Mouse (Mus musculus): ENCODE results near the gene Pet100. TPM values are rescaled to one million over a fixed set of nuclear protein-coding genes. Genes with fewer than 3 reads are reported as not detected.

The Pet100 gene
- polyA plus RNA-seq, 1 experiment from 2014 or later = 76.2 TPM

DNA sequence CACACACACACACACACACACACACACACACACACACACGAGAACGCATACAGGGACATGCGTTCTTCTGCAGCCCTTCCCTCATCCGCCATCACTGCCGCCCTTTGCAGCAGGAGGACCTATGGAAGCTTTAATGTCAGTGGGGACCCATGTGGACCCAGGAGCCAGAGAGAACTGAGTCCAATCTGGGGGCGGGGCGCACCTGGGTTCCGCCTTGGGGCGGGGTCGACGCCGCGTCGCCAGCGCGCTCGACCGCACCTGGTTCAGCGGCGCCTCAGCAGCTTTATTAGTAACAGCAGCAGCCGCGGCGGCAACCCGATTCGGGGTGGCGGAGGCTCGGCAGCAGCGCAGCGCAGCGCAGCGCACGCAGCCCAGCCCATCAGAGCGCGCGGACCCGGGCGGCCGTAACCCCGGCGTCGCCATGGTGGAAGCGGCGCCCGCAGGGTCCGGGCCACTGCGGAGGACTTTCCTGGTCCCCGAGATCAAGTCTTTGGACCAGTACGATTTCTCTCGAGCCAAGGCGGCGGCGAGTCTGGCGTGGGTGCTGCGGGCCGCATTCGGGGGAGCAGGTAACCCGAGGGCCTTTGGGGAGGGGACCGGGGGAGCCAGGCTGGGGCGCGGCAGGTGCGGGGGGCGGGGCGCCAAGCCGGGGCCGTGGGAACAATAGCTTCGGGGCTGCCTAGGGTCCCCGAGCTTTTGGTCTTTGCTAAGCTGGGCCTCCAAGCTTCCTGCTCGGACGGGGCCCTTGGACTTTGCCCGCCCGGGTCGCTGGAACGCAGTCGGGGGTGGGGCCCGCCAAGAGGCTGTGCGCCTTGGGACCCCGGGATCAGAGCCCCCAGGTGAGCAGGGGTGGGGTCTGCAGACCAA lies 33.7 kb upstream of the Pet100 start:
- Histone ChIP-seq H3K4me3 (ENCODE audit: low read depth, low read length) (peak overlapping the region; percentile 70), H3K9ac (ENCODE audit: low read depth, low read length) (peak overlapping the region; percentile 72), H3K27me3 (ENCODE audit: control insufficient read depth, insufficient read depth, low read depth, low read length) (peaks cover 2% of the 10 kb centered on the region; the same call in 1 of the 2 replicates), H3K27ac (ENCODE audit: low read length) (peak overlapping the region; percentile 74), H3K36me3 (ENCODE audit: control insufficient read depth, insufficient read depth) (no peaks in the 10 kb centered on the region), H3K9me3 (replicated peaks; ENCODE audit: control insufficient read depth, low read length) (no peaks in the 10 kb centered on the region), H3K4me2 (ENCODE audit: low read depth, low read length) (peak overlapping the region; percentile 87), H3K4me1 (ENCODE audit: control insufficient read depth, low read depth, low read length) (peaks cover 19% of the 10 kb centered on the region)
- peak; percentile 74 for ATAC-seq (ENCODE audit: low read depth)
- WGBS (ENCODE audit: insufficient replicate concordance) = under 1% methylated on average over 68 of the region's 77 CpGs

- no peak overlapping the region; the same call in 1 of the 2 replicates for H3K27ac ChIP-seq (ENCODE audit: low read length)
- H3K9ac ChIP-seq (ENCODE audit: low read depth, low read length) = peak overlapping the region; percentile 72
- H3K36me3 ChIP-seq (ENCODE audit: control insufficient read depth, insufficient read depth) = no peaks in the 10 kb centered on the region
- WGBS (ENCODE audit: insufficient replicate concordance) = 15% methylated on average over 11 of the region's 11 CpGs
- H3K4me2 ChIP-seq (ENCODE audit: low read depth, low read length) = peak overlapping the region; percentile 87
- H3K4me1 ChIP-seq (ENCODE audit: control insufficient read depth, low read depth, low read length) = peaks cover 19% of the 10 kb centered on the region
- peak; percentile 11; the same call in 1 of the 2 replicates for ATAC-seq (ENCODE audit: low read depth)
- H3K4me3 ChIP-seq (ENCODE audit: low read depth, low read length) = peak overlapping the region; percentile 70
- H3K9me3 ChIP-seq (replicated peaks; ENCODE audit: control insufficient read depth, low read length) = no peaks in the 10 kb centered on the region
- H3K27me3 ChIP-seq (ENCODE audit: control insufficient read depth, insufficient read depth, low read depth, low read length) = peaks cover 2% of the 10 kb centered on the region; the same call in 1 of the 2 replicates
These were observed 33.1 kb upstream of the Pet100 start for GRCm38 (mm10) chr8:3588258-3588633.

- no peak for ATAC-seq (ENCODE audit: low read depth)
- 45% methylated on average over 3 of the region's 3 CpGs for WGBS (ENCODE audit: insufficient replicate concordance)
These were observed 27.9 kb upstream of the Pet100 start for GRCm38 (mm10) chr8:3593470-3593869.

DNA sequence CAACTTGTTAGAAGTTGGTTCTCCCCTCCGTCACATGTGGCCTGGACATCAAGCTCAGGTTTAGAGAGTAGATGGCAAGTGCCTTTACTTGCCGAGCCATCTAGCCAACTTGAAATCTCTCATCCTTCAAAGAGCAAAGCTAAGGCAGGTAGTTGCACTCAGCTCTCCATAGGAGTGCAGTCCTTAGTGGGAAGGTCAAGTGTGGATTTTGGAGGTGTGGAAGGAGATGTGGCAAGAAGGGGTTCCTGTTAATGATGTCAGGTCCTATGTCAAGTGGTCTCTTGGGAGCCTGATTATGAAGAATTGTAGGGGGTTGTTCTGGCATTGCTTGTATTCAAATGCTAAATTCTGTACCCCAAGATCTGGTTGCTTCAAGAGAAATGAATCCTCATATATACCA lies 26.9 kb upstream of the Pet100 start:
- H3K4me1 ChIP-seq (ENCODE audit: control insufficient read depth, low read depth, low read length) = no peaks in the 10 kb centered on the region
- no peaks in the 10 kb centered on the region for H3K9me3 ChIP-seq (replicated peaks; ENCODE audit: control insufficient read depth, low read length)
- WGBS (ENCODE audit: insufficient replicate concordance) = 65% methylated on average over 2 of the region's 2 CpGs
- H3K27me3 ChIP-seq (ENCODE audit: control insufficient read depth, insufficient read depth, low read depth, low read length) = no peaks in the 10 kb centered on the region
- H3K36me3 ChIP-seq (ENCODE audit: control insufficient read depth, insufficient read depth) = no peaks in the 10 kb centered on the region
- no peak overlapping the region for H3K4me3 ChIP-seq (ENCODE audit: low read depth, low read length)
- no peak overlapping the region for H3K9ac ChIP-seq (ENCODE audit: low read depth, low read length)
- no peak overlapping the region for H3K27ac ChIP-seq (ENCODE audit: low read length)
- H3K4me2 ChIP-seq (ENCODE audit: low read depth, low read length) = no peak overlapping the region
- ATAC-seq (ENCODE audit: low read depth) = no peak

More at GRCm38 (mm10) chr8:3593470-3593869, 27.9 kb upstream of the Pet100 start:
- Histone ChIP-seq H3K4me2 (ENCODE audit: low read depth, low read length) (no peak overlapping the region), H3K36me3 (ENCODE audit: control insufficient read depth, insufficient read depth) (no peaks in the 10 kb centered on the region), H3K27me3 (ENCODE audit: control insufficient read depth, insufficient read depth, low read depth, low read length) (no peaks in the 10 kb centered on the region), H3K9ac (ENCODE audit: low read depth, low read length) (no peak overlapping the region), H3K4me1 (ENCODE audit: control insufficient read depth, low read depth, low read length) (no peaks in the 10 kb centered on the region), H3K4me3 (ENCODE audit: low read depth, low read length) (no peak overlapping the region), H3K27ac (ENCODE audit: low read length) (no peak overlapping the region), H3K9me3 (replicated peaks; ENCODE audit: control insufficient read depth, low read length) (no peaks in the 10 kb centered on the region)

- WGBS (ENCODE audit: insufficient replicate concordance) = 68% methylated on average over 3 of the region's 3 CpGs
- H3K27ac ChIP-seq (ENCODE audit: low read length) = no peak overlapping the region
- H3K4me3 ChIP-seq (ENCODE audit: low read depth, low read length) = no peak overlapping the region
- H3K27me3 ChIP-seq (ENCODE audit: control insufficient read depth, insufficient read depth, low read depth, low read length) = no peaks in the 10 kb centered on the region
- H3K9me3 ChIP-seq (replicated peaks; ENCODE audit: control insufficient read depth, low read length) = no peaks in the 10 kb centered on the region
- H3K4me1 ChIP-seq (ENCODE audit: control insufficient read depth, low read depth, low read length) = no peaks in the 10 kb centered on the region
- H3K36me3 ChIP-seq (ENCODE audit: control insufficient read depth, insufficient read depth) = no peaks in the 10 kb centered on the region
- H3K4me2 ChIP-seq (ENCODE audit: low read depth, low read length) = no peak overlapping the region
- ATAC-seq (ENCODE audit: low read depth) = no peak
- H3K9ac ChIP-seq (ENCODE audit: low read depth, low read length) = no peak overlapping the region
These were observed 23.3 kb upstream of the Pet100 start for GRCm38 (mm10) chr8:3598054-3598453.

DNA sequence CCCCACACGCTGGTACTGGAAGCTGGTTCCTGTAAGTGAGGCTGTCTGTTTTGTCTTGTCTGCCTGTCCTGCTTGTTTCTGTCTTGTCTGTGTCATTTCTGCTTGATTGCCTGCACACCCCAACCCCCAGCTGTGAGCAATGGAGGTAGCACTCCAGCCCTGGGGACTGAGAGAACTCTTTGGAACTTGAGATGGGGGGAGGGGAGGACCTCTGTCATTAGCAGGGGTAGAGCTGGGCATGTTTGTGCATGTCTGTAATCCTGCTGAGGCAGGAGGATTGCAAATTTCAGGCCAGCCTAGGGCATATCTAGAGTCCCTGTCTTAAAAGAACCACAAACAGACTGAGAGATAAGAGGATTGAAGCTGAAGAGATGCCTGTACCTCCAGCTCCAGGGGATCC lies 22.1 kb upstream of the Pet100 start:
- Histone ChIP-seq H3K4me3 (ENCODE audit: low read depth, low read length) (no peak overlapping the region), H3K27me3 (ENCODE audit: control insufficient read depth, insufficient read depth, low read depth, low read length) (no peaks in the 10 kb centered on the region), H3K9ac (ENCODE audit: low read depth, low read length) (no peak overlapping the region), H3K4me1 (ENCODE audit: control insufficient read depth, low read depth, low read length) (no peaks in the 10 kb centered on the region), H3K36me3 (ENCODE audit: control insufficient read depth, insufficient read depth) (no peaks in the 10 kb centered on the region), H3K27ac (ENCODE audit: low read length) (no peak overlapping the region), H3K4me2 (ENCODE audit: low read depth, low read length) (no peak overlapping the region), H3K9me3 (replicated peaks; ENCODE audit: control insufficient read depth, low read length) (no peaks in the 10 kb centered on the region)
- 56% methylated on average over 1 of the region's 1 CpGs for WGBS (ENCODE audit: insufficient replicate concordance)
- ATAC-seq (ENCODE audit: low read depth) = no peak

- no peaks in the 10 kb centered on the region for H3K9me3 ChIP-seq (replicated peaks; ENCODE audit: control insufficient read depth, low read length)
- H3K4me2 ChIP-seq (ENCODE audit: low read depth, low read length) = no peak overlapping the region
- WGBS (ENCODE audit: insufficient replicate concordance) = 79% methylated on average over 6 of the region's 6 CpGs
- H3K4me1 ChIP-seq (ENCODE audit: control insufficient read depth, low read depth, low read length) = no peaks in the 10 kb centered on the region
- no peak for ATAC-seq (ENCODE audit: low read depth)
- H3K27me3 ChIP-seq (ENCODE audit: control insufficient read depth, insufficient read depth, low read depth, low read length) = no peaks in the 10 kb centered on the region
- H3K9ac ChIP-seq (ENCODE audit: low read depth, low read length) = no peak overlapping the region
- H3K4me3 ChIP-seq (ENCODE audit: low read depth, low read length) = no peak overlapping the region
- H3K36me3 ChIP-seq (ENCODE audit: control insufficient read depth, insufficient read depth) = no peaks in the 10 kb centered on the region
- H3K27ac ChIP-seq (ENCODE audit: low read length) = no peak overlapping the region
These were observed 20.9 kb upstream of the Pet100 start for GRCm38 (mm10) chr8:3600401-3600800.

DNA sequence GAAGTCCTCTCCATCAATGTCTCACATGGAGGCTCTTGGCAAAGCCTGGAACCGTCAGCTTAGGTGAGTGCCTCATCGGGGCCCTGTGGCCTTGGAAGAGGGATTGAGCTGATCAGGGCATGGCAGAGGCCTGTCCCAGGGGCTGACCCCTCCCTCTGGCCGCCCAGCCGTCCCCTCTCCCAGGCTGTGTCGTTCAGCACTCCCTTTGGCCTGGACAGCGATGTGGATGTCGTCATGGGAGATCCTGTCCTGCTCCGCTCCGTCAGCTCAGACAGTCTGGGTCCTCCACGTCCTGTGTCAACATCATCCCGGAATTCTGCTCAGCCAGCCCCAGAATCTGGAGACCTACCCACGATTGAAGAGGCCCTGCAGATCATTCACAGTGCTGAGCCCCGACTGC lies 17.9 kb upstream of the Pet100 start:
- Histone ChIP-seq H3K9me3 (replicated peaks; ENCODE audit: control insufficient read depth, low read length) (no peaks in the 10 kb centered on the region), H3K27ac (ENCODE audit: low read length) (no peak overlapping the region), H3K4me2 (ENCODE audit: low read depth, low read length) (no peak overlapping the region), H3K36me3 (ENCODE audit: control insufficient read depth, insufficient read depth) (no peaks in the 10 kb centered on the region), H3K4me3 (ENCODE audit: low read depth, low read length) (no peak overlapping the region), H3K4me1 (ENCODE audit: control insufficient read depth, low read depth, low read length) (peaks cover 4% of the 10 kb centered on the region; the same call in 1 of the 2 replicates), H3K9ac (ENCODE audit: low read depth, low read length) (no peak overlapping the region), H3K27me3 (ENCODE audit: control insufficient read depth, insufficient read depth, low read depth, low read length) (no peaks in the 10 kb centered on the region)
- WGBS (ENCODE audit: insufficient replicate concordance) = 62% methylated on average over 13 of the region's 13 CpGs
- ATAC-seq (ENCODE audit: low read depth) = no peak

DNA sequence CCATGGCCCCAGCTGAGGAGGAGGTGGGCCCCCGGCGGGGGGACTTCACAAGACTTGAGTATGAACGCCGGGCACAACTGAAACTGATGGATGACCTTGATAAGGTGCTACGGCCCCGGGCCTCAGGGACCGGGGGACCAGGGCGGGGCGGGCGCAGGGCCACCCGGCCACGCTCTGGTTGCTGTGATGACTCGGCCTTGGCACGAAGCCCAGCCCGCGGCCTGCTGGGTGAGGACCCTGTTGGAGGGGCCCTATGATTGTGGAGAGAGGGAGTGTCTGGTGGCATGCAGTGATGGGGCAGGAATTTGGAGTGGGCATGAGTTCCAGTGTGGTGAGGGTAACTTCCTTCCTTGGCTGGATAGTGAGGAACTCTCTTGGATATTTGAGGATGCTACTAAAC lies 14.8 kb upstream of the Pet100 start:
- no peaks in the 10 kb centered on the region for H3K9me3 ChIP-seq (replicated peaks; ENCODE audit: control insufficient read depth, low read length)
- 31% methylated on average over 16 of the region's 16 CpGs for WGBS (ENCODE audit: insufficient replicate concordance)
- ATAC-seq (ENCODE audit: low read depth) = peak; percentile 25; the same call in 1 of the 2 replicates

More for the DNA sequence above, 14.8 kb upstream of the Pet100 start:
- Histone ChIP-seq H3K27me3 (ENCODE audit: control insufficient read depth, insufficient read depth, low read depth, low read length) (no peaks in the 10 kb centered on the region), H3K9ac (ENCODE audit: low read depth, low read length) (no peak overlapping the region), H3K36me3 (ENCODE audit: control insufficient read depth, insufficient read depth) (peaks cover 9% of the 10 kb centered on the region), H3K27ac (ENCODE audit: low read length) (no peak overlapping the region), H3K4me1 (ENCODE audit: control insufficient read depth, low read depth, low read length) (peaks cover 4% of the 10 kb centered on the region; the same call in 1 of the 2 replicates), H3K4me3 (ENCODE audit: low read depth, low read length) (no peak overlapping the region), H3K4me2 (ENCODE audit: low read depth, low read length) (no peak overlapping the region)
